Mouse (Mus musculus): ENCODE data around the gene Plbd1. TPM values are rescaled to one million over a fixed set of nuclear protein-coding genes. Genes with fewer than 3 reads are reported as not detected.

Gene Plbd1
- polyA plus RNA-seq, 1 experiment from 2014 or later: 32.8 TPM

GRCm38 (mm10) chr6:136612312-136612711, 49.4 kb downstream of the Plbd1 start:
- Histone ChIP-seq H3K9ac (ENCODE audit: low read depth, low read length) (no peak overlapping the region), H3K4me2 (ENCODE audit: low read depth, low read length) (no peak overlapping the region), H3K27ac (ENCODE audit: low read length) (no peak overlapping the region), H3K36me3 (ENCODE audit: control insufficient read depth, insufficient read depth, low read length) (peaks cover 9% of the 10 kb centered on the region), H3K9me3 (ENCODE audit: control insufficient read depth, low read length) (no peaks in the 10 kb centered on the region), H3K4me1 (ENCODE audit: control insufficient read depth, insufficient read depth, low read length) (no peaks in the 10 kb centered on the region), H3K4me3 (ENCODE audit: low read length) (no peak overlapping the region), H3K27me3 (replicated peaks; ENCODE audit: control insufficient read depth, insufficient read depth, low read length) (no peaks in the 10 kb centered on the region)
- WGBS: 93% methylated on average over 3 of the region's 3 CpGs
- no peak for ATAC-seq

- H3K4me2 ChIP-seq (ENCODE audit: low read depth, low read length): no peak overlapping the region
- ATAC-seq: no peak
Measured at GRCm38 (mm10) chr6:136611351-136612215, 50.1 kb downstream of the Plbd1 start.

GRCm38 (mm10) chr6:136602601-136603000, 59.1 kb downstream of the Plbd1 start:
- peaks cover 35% of the 10 kb centered on the region for H3K36me3 ChIP-seq (ENCODE audit: control insufficient read depth, insufficient read depth, low read length)
- 79% methylated on average over 7 of the region's 7 CpGs for WGBS
- no peak for ATAC-seq

More at GRCm38 (mm10) chr6:136611351-136612215, 50.1 kb downstream of the Plbd1 start:
- H3K27ac ChIP-seq (ENCODE audit: low read length): no peak overlapping the region
- no peaks in the 10 kb centered on the region for H3K27me3 ChIP-seq (replicated peaks; ENCODE audit: control insufficient read depth, insufficient read depth, low read length)
- H3K4me3 ChIP-seq (ENCODE audit: low read length): no peak overlapping the region
- H3K4me1 ChIP-seq (ENCODE audit: control insufficient read depth, insufficient read depth, low read length): no peaks in the 10 kb centered on the region
- H3K9me3 ChIP-seq (ENCODE audit: control insufficient read depth, low read length): no peaks in the 10 kb centered on the region
- WGBS: 95% methylated on average over 17 of the region's 17 CpGs
- H3K9ac ChIP-seq (ENCODE audit: low read depth, low read length): no peak overlapping the region
- H3K36me3 ChIP-seq (ENCODE audit: control insufficient read depth, insufficient read depth, low read length): peaks cover 12% of the 10 kb centered on the region

GRCm38 (mm10) chr6:136594541-136594940, 67.2 kb downstream of the Plbd1 start:
- 86% methylated on average over 4 of the region's 4 CpGs for WGBS
- Histone ChIP-seq H3K27ac (ENCODE audit: low read length) (no peak overlapping the region), H3K9ac (ENCODE audit: low read depth, low read length) (no peak overlapping the region), H3K4me1 (ENCODE audit: control insufficient read depth, insufficient read depth, low read length) (no peaks in the 10 kb centered on the region), H3K4me3 (ENCODE audit: low read length) (no peak overlapping the region), H3K4me2 (ENCODE audit: low read depth, low read length) (no peak overlapping the region), H3K27me3 (replicated peaks; ENCODE audit: control insufficient read depth, insufficient read depth, low read length) (no peaks in the 10 kb centered on the region), H3K36me3 (ENCODE audit: control insufficient read depth, insufficient read depth, low read length) (peaks cover 14% of the 10 kb centered on the region), H3K9me3 (ENCODE audit: control insufficient read depth, low read length) (no peaks in the 10 kb centered on the region)
- no peak for ATAC-seq

More at GRCm38 (mm10) chr6:136602601-136603000, 59.1 kb downstream of the Plbd1 start:
- Histone ChIP-seq H3K9ac (ENCODE audit: low read depth, low read length) (no peak overlapping the region), H3K27me3 (replicated peaks; ENCODE audit: control insufficient read depth, insufficient read depth, low read length) (no peaks in the 10 kb centered on the region), H3K4me2 (ENCODE audit: low read depth, low read length) (no peak overlapping the region), H3K27ac (ENCODE audit: low read length) (no peak overlapping the region), H3K4me1 (ENCODE audit: control insufficient read depth, insufficient read depth, low read length) (no peaks in the 10 kb centered on the region), H3K4me3 (ENCODE audit: low read length) (no peak overlapping the region), H3K9me3 (ENCODE audit: control insufficient read depth, low read length) (no peaks in the 10 kb centered on the region)

- no peaks in the 10 kb centered on the region for H3K27me3 ChIP-seq (replicated peaks; ENCODE audit: control insufficient read depth, insufficient read depth, low read length)
- no peak overlapping the region for H3K4me3 ChIP-seq (ENCODE audit: low read length)
- no peak overlapping the region for H3K4me2 ChIP-seq (ENCODE audit: low read depth, low read length)
- no peak overlapping the region for H3K9ac ChIP-seq (ENCODE audit: low read depth, low read length)
- no peak for ATAC-seq
- H3K27ac ChIP-seq (ENCODE audit: low read length): no peak overlapping the region
- 85% methylated on average over 4 of the region's 4 CpGs for WGBS
- no peaks in the 10 kb centered on the region for H3K4me1 ChIP-seq (ENCODE audit: control insufficient read depth, insufficient read depth, low read length)
- H3K36me3 ChIP-seq (ENCODE audit: control insufficient read depth, insufficient read depth, low read length): peaks cover 17% of the 10 kb centered on the region
- no peaks in the 10 kb centered on the region for H3K9me3 ChIP-seq (ENCODE audit: control insufficient read depth, low read length)
Measured at GRCm38 (mm10) chr6:136590739-136591138, 71.0 kb downstream of the Plbd1 start.

GRCm38 (mm10) chr6:136566002-136566401, 95.7 kb downstream of the Plbd1 start:
- no peak overlapping the region for H3K4me2 ChIP-seq (ENCODE audit: low read depth, low read length)
- peaks cover 32% of the 10 kb centered on the region for H3K36me3 ChIP-seq (ENCODE audit: control insufficient read depth, insufficient read depth, low read length)

More at GRCm38 (mm10) chr6:136566002-136566401, 95.7 kb downstream of the Plbd1 start:
- WGBS: 88% methylated on average over 5 of the region's 5 CpGs
- Histone ChIP-seq H3K27ac (ENCODE audit: low read length) (no peak overlapping the region), H3K9me3 (ENCODE audit: control insufficient read depth, low read length) (peaks cover 2% of the 10 kb centered on the region; the same call in 1 of the 2 replicates), H3K27me3 (replicated peaks; ENCODE audit: control insufficient read depth, insufficient read depth, low read length) (no peaks in the 10 kb centered on the region), H3K4me3 (ENCODE audit: low read length) (no peak overlapping the region), H3K4me1 (ENCODE audit: control insufficient read depth, insufficient read depth, low read length) (no peaks in the 10 kb centered on the region), H3K9ac (ENCODE audit: low read depth, low read length) (no peak overlapping the region)
- ATAC-seq: no peak

Other genes with a start within 250 kb of the Plbd1 start
- not detected in 2 replicates for gene E330021D16Rik, start 246.4 kb downstream of the Plbd1 start, polyA plus RNA-seq (2015; fragmentation: Nextera tagmentation; extraction: Ambion mirVana)
- gene Atf7ip, start 155.8 kb downstream of the Plbd1 start, polyA plus RNA-seq (2015; fragmentation: Nextera tagmentation; extraction: Ambion mirVana): 17.6 and 21.0 TPM in 2 replicates
- 91.5 and 109 TPM in 2 replicates for gene Gucy2c, start 119.8 kb upstream of the Plbd1 start, polyA plus RNA-seq (2015; fragmentation: Nextera tagmentation; extraction: Ambion mirVana)
- gene Hist4h4, start 142.5 kb upstream of the Plbd1 start, polyA plus RNA-seq (2015; fragmentation: Nextera tagmentation; extraction: Ambion mirVana): 0.40 and 0.49 TPM in 2 replicates
- gene H2afj, start 146.3 kb upstream of the Plbd1 start, polyA plus RNA-seq (2015; fragmentation: Nextera tagmentation; extraction: Ambion mirVana): 217 and 222 TPM in 2 replicates
- 0.65 and 0.93 TPM in 2 replicates for gene BC049715, start 165.7 kb upstream of the Plbd1 start, polyA plus RNA-seq (2015; fragmentation: Nextera tagmentation; extraction: Ambion mirVana)
- 82.1 and 82.3 TPM in 2 replicates for gene Wbp11, start 166.3 kb upstream of the Plbd1 start, polyA plus RNA-seq (2015; fragmentation: Nextera tagmentation; extraction: Ambion mirVana)
- 2.4 and 2.6 TPM in 2 replicates for gene Smco3, start 173.5 kb upstream of the Plbd1 start, polyA plus RNA-seq (2015; fragmentation: Nextera tagmentation; extraction: Ambion mirVana)
- gene Art4, start 195.8 kb upstream of the Plbd1 start, polyA plus RNA-seq (2015; fragmentation: Nextera tagmentation; extraction: Ambion mirVana): 2.8 and 3.1 TPM in 2 replicates
- gene Mgp, start 213.9 kb upstream of the Plbd1 start, polyA plus RNA-seq (2015; fragmentation: Nextera tagmentation; extraction: Ambion mirVana): 93.4 and 97.1 TPM in 2 replicates